Mouse (Mus musculus) cerebellum, adult 2 months (tissue): Measurements from ENCODE around the gene Ehd2. TPM values are rescaled to one million over a fixed set of nuclear protein-coding genes. Genes with fewer than 3 reads are reported as not detected.

Experiments
- DNase-seq, 2 experiments: peaks; one replicate each; pipeline ENCODE4 v3.0.0; 2021
- H3K27ac ChIP-seq: fragments of 200-500 bp; 2 replicates; pipeline ENCODE4 v1.5.1; 2012; ENCODE audit warnings: low read length, control low read depth, inconsistent platforms; ENCODE audit not compliant: insufficient read depth
- H3K27me3 ChIP-seq: fragments of 200-500 bp; 2 replicates; pipeline ENCODE4 v1.6.1; 2012; ENCODE audit warnings: inconsistent platforms, mild to moderate bottlenecking, low read length, moderate library complexity; ENCODE audit not compliant: control insufficient read depth, insufficient read depth
- H3K4me1 ChIP-seq: fragments of 200-500 bp; 2 replicates; pipeline ENCODE4 v1.6.1; 2011; ENCODE audit warnings: low read length; ENCODE audit not compliant: control insufficient read depth, insufficient read depth
- H3K4me3 ChIP-seq: fragments of 200-500 bp; replicated peaks from 2 replicates; pipeline ENCODE3; 2011; ENCODE audit warnings: mild to moderate bottlenecking, low read depth, low read length, control low read depth; ENCODE audit not compliant: insufficient read depth
- CTCF ChIP-seq: fragments of 200-500 bp; IDR thresholded peaks from 2 replicates; pipeline ENCODE4 v1.5.1; 2011; ENCODE audit warnings: low read depth, mild to moderate bottlenecking, control low read depth, low read length, moderate library complexity, borderline replicate concordance; ENCODE audit not compliant: insufficient read depth
- POLR2A ChIP-seq: fragments of 200-500 bp; IDR thresholded peaks from 2 replicates; pipeline ENCODE4 v1.6.1; 2011; ENCODE audit warnings: low read length, control low read depth, borderline replicate concordance; ENCODE audit not compliant: insufficient read depth
- WGBS: fragments of 180-500 bp; shearing (Covaris S2); methylation state at CpG from one replicate; pipeline ENCODE4 v1.1.7; 2018; 5-methylcytosine and 5-hydroxymethylcytosine counted together
- polyA plus RNA-seq: library from polyadenylated mRNA; depleted of rRNA; stranded (reverse); fragments of >200 nt; gene quantifications from 2 replicates; pipeline ENCODE4 v1.2.3, GENCODE M21; 2012; rRNA removed

Ehd2 gene
- polyA plus RNA-seq, 1 experiment: 7.5 TPM

DNA sequence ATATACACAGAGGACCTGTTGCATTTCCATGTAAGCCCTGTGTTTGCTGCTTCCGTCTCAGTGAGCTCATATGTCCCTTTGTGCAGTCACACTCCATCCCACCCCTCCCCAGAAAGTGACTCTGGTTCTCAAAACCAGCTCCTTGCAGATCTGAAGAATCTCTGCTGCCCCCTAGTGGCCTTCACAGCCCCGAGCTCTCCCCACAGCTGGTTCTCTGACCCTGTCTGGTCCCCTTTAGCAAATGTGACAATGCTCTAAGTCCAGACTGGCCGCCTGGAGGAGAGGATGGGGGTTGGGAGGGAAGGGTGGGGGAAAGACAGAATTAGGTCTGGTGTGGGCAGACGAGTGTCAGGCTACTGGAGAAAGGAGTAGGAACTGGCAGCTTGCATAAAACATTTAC lies 55.2 kb downstream of the Ehd2 start:
- peak; percentile 47 to 57 for DNase-seq
- TF ChIP-seq POLR2A: no peak
- peak; percentile 68 for TF ChIP-seq CTCF
- H3K4me1 ChIP-seq: no peaks in the 10 kb centered on the region; the same call in 1 of the 2 replicates
- no peaks in the 10 kb centered on the region for H3K27me3 ChIP-seq
- no peak overlapping the region for H3K4me3 ChIP-seq
- no peak overlapping the region for H3K27ac ChIP-seq
- WGBS: 2% methylated on average over 4 of the region's 4 CpGs

DNA sequence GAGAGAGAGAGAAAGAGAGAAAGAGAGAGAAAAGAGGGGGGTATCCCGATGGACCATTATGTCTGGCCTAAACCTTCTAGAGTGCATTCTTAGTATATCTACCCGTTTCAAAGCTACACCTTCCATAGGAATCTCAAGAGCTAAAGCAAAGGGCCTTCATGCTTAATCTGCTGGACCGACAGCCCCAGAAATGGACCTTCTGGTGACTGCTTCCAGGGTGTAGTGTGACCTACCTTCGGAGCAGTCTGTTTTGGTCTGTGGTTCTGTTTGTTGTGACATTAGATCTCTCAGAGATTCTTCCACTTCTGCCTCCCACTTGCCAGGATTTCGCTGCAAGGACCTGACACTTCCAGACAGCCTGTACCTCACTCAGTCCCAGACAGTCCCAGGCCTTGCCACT lies 56.8 kb downstream of the Ehd2 start:
- Histone ChIP-seq H3K4me3 (no peak overlapping the region), H3K4me1 (no peaks in the 10 kb centered on the region; the same call in 1 of the 2 replicates), H3K27me3 (no peaks in the 10 kb centered on the region), H3K27ac (no peak overlapping the region)
- TF ChIP-seq CTCF (no peak), POLR2A (no peak)
- DNase-seq: no peak
- 83% methylated on average over 5 of the region's 5 CpGs for WGBS

DNA sequence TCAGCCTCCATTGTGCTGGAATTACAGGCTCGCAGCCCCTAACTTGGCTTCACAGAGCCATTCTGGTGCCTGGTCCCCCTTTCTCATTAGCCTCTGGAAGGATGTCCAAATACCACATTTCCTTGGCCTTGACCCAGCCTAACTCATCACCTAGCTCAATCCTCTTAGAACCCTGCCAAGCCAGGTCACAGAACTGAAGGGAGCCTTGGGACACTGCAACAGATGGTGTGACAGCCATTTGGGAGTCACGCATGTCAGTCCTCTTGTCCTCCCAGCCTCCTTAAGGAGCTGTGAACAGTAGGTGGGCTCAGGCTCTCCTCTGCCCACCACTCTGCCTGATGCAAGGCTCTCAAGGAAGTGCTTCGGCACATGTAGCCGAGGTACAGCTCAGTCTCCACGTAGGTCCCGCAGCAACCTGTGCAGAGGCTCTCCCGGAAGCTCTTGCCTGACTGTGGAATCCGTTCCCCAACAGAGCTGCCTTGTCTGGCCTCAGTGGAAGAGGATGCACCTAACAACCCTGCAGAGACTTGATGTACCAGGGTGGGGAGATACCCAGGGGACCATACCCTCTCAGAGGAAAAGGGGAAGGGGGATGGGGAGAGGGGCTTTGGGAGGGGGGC lies 59.3 kb downstream of the Ehd2 start:
- no peak overlapping the region for H3K27ac ChIP-seq
- H3K4me1 ChIP-seq: no peaks in the 10 kb centered on the region; the same call in 1 of the 2 replicates
- no peaks in the 10 kb centered on the region for H3K27me3 ChIP-seq
- no peak overlapping the region for H3K4me3 ChIP-seq
- no peak for DNase-seq
- no peak for TF ChIP-seq POLR2A
- TF ChIP-seq CTCF: no peak
- WGBS: 62% methylated on average over 8 of the region's 8 CpGs

DNA sequence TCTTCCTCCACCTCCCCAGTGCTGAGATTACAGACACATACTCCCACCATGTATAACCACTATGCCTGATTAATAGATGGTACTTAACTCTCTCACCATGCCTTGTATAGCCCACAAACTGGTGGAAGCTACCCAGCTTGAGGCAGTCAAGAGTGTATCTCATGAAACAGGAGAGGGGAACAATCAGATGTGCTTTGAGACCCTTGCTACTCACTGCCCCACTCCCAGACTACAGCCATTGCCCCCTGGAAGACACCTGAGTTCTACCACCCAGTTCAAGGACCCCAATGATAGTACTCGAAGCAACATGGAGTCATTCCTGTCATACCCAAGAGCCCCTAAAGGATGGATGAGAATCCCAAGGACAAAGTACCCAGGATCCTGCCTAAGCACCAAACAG lies 60.8 kb downstream of the Ehd2 start:
- 67% methylated on average over 1 of the region's 1 CpGs for WGBS
- Histone ChIP-seq H3K27ac (no peak overlapping the region), H3K4me3 (no peak overlapping the region), H3K4me1 (no peaks in the 10 kb centered on the region; the same call in 1 of the 2 replicates), H3K27me3 (no peaks in the 10 kb centered on the region)
- TF ChIP-seq POLR2A: no peak
- TF ChIP-seq CTCF: no peak
- DNase-seq: no peak

DNA sequence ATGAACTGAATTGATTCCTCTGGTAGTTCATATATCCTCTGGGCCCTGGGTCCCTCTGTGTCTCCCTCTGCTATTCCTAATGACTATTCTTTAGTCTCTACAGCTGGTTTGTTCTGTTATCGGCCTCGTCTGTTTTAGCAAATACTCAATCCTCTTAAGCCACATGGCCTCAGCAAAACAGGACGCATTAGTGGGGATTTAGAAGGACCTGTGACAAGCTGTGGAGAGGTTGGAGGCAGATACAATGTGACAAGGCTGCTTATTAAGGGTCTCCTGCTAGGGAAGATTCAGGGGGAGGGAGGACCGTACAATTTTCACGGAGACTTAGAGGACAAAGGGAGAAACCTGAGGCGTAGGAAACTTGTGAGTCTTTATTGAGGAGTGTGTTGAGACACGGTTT lies 61.5 kb downstream of the Ehd2 start:
- 75% methylated on average over 7 of the region's 7 CpGs for WGBS
- Histone ChIP-seq H3K27ac (no peak overlapping the region), H3K4me1 (no peaks in the 10 kb centered on the region; the same call in 1 of the 2 replicates), H3K4me3 (no peak overlapping the region), H3K27me3 (no peaks in the 10 kb centered on the region)
- DNase-seq: no peak
- TF ChIP-seq POLR2A (no peak), CTCF (no peak)

DNA sequence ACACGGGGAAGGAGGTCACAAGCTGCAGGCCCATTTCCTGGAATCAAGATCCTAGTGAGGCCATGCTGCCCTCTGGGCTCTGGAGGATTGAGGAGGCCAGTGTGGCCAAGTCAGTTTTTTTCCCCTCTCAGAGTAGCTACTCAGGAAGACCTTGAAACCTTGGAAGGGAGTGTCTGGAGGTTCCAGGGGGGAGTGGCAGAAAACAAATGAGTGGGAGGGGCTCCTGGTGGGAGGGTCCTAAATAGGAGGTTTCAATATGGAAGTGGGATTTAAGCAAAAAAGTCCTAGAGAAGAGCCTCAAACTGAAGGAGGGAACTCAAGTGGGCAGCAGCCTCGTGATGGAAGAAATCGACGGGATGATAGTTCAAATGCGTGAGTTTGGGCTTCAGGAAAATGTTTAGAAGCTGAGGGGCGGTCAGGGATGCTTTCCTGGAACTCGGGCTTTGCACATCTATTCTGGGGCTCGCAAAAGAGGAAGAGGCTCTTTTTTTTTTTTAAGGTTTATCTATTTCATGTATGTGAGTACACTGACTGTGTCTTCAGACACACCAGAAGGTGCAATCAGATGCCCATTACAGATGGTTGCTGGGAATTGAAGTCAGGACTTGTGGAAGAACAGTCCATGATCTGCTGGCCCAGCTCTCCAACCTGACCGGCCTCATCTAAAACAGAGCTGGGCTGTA lies 65.9 kb downstream of the Ehd2 start:
- no peak overlapping the region for H3K4me3 ChIP-seq
- TF ChIP-seq CTCF: no peak
- TF ChIP-seq POLR2A: no peak
- no peaks in the 10 kb centered on the region for H3K4me1 ChIP-seq
- H3K27me3 ChIP-seq: no peaks in the 10 kb centered on the region
- DNase-seq: no peak
- WGBS: 81% methylated on average over 9 of the region's 9 CpGs
- no peak overlapping the region for H3K27ac ChIP-seq

Other genes with a start within 250 kb of the Ehd2 start
- gene Obox5, start 217.4 kb downstream of the Ehd2 start, polyA plus RNA-seq: not detected in 2 replicates
- gene Obox6, start 127.9 kb downstream of the Ehd2 start, polyA plus RNA-seq: not detected in 2 replicates
- not detected in 2 replicates for gene Crx, start 87.6 kb downstream of the Ehd2 start, polyA plus RNA-seq
- 0.11 TPM in 1 of 2 replicates, not detected in the other for gene Crxos, start 85.0 kb downstream of the Ehd2 start, polyA plus RNA-seq
- gene Selenow, start 45.2 kb downstream of the Ehd2 start, polyA plus RNA-seq: 870 and 931 TPM in 2 replicates
- gene Nop53, start 21.5 kb downstream of the Ehd2 start, polyA plus RNA-seq: 104 and 108 TPM in 2 replicates
- 12.3 and 12.4 TPM in 2 replicates for gene Bicra, start 80.4 kb upstream of the Ehd2 start, polyA plus RNA-seq
- 0.16 and 0.28 TPM in 2 replicates for gene Zfp541, start 94.2 kb upstream of the Ehd2 start, polyA plus RNA-seq
- gene Napa, start 130.9 kb upstream of the Ehd2 start, polyA plus RNA-seq: 447 and 471 TPM in 2 replicates
- gene Kptn, start 152.3 kb upstream of the Ehd2 start, polyA plus RNA-seq: 56.4 and 60.5 TPM in 2 replicates
- gene Slc8a2, start 162.3 kb upstream of the Ehd2 start, polyA plus RNA-seq: 84.6 and 116 TPM in 2 replicates
- gene Meis3, start 207.5 kb upstream of the Ehd2 start, polyA plus RNA-seq: 93.5 and 94.2 TPM in 2 replicates